Mouse (Mus musculus) MEL (cell line): ENCODE data around the gene Tnni1. TPM values are rescaled to one million over a fixed set of nuclear protein-coding genes. Genes with fewer than 3 reads are reported as not detected.

ENCODE experiments used
- DNase-seq: peaks from one replicate; pipeline ENCODE4 v3.0.0; 2011; ENCODE audit warnings: low read depth, low spot score
- H3K27ac ChIP-seq: 2 replicates; pipeline ENCODE4 v1.5.1; 2012; ENCODE audit warnings: low read depth, mild to moderate bottlenecking, control low read depth, low read length, moderate library complexity; ENCODE audit not compliant: control insufficient read depth
- H3K27me3 ChIP-seq, 2 experiments: fragments of 150-350 bp in 1 of 2; sonication (generic) in 1 of 2; 2 replicates each; pipeline ENCODE4 v1.6.1; 2012; ENCODE audit warnings: low read length in 2 of 2, mild to moderate bottlenecking in 2 of 2, improper control_type of control experiment in 1 of 2, moderate library complexity in 1 of 2; ENCODE audit not compliant: insufficient read depth in 2 of 2, control insufficient read depth in 1 of 2
- H3K36me3 ChIP-seq, 2 experiments: 2 replicates each; pipeline ENCODE4 v1.6.1; 2012 to 2014; ENCODE audit warnings: low read length in 2 of 2, improper control_type of control experiment in 1 of 2, inconsistent platforms in 1 of 2, mild to moderate bottlenecking in 1 of 2; ENCODE audit not compliant: insufficient read depth in 2 of 2, control insufficient read depth in 1 of 2
- H3K4me1 ChIP-seq, 2 experiments: fragments of 150-350 bp in 1 of 2; sonication (generic) in 1 of 2; 2 replicates each; pipeline ENCODE4 v1.6.1; 2012; ENCODE audit warnings: low read length in 2 of 2, improper control_type of control experiment in 1 of 2, mild to moderate bottlenecking in 1 of 2; ENCODE audit not compliant: insufficient read depth in 2 of 2, control insufficient read depth in 1 of 2
- H3K4me3 ChIP-seq, 2 experiments: fragments of 150-350 bp in 1 of 2; sonication (generic) in 1 of 2; 2 replicates each; pipeline ENCODE4 v1.5.1; 2012; ENCODE audit warnings: low read depth in 2 of 2, low read length in 2 of 2, mild to moderate bottlenecking in 2 of 2, moderate library complexity in 2 of 2, control low read depth in 1 of 2, improper control_type of control experiment in 1 of 2; ENCODE audit not compliant: control insufficient read depth in 1 of 2, insufficient read depth in 1 of 2
- H3K79me2 ChIP-seq: 2 replicates; pipeline ENCODE4 v1.6.1; 2012; ENCODE audit warnings: mild to moderate bottlenecking, low read length, moderate library complexity; ENCODE audit not compliant: control insufficient read depth, poor library complexity, insufficient read depth
- H3K9ac ChIP-seq: 2 replicates; pipeline ENCODE4 v1.6.1; 2012; ENCODE audit warnings: low read depth, mild to moderate bottlenecking, control low read depth, low read length, moderate library complexity; ENCODE audit not compliant: control insufficient read depth, poor library complexity, severe bottlenecking
- H3K9me3 ChIP-seq: fragments of 150-350 bp; sonication (generic); replicated peaks from 2 replicates; pipeline ENCODE4 v1.6.1; 2012; ENCODE audit warnings: mild to moderate bottlenecking, low read length, improper control_type of control experiment, moderate library complexity; ENCODE audit not compliant: insufficient read depth
- BHLHE40 ChIP-seq: IDR thresholded peaks from 2 replicates; pipeline ENCODE4 v1.6.1; 2012; ENCODE audit warnings: low read depth, mild to moderate bottlenecking, inconsistent platforms, low read length, improper control_type of control experiment, borderline replicate concordance
- CHD1 ChIP-seq: IDR thresholded peaks from 2 replicates; pipeline ENCODE4 v1.6.1; 2012; ENCODE audit warnings: low read depth, mild to moderate bottlenecking, inconsistent platforms, low read length, improper control_type of control experiment
- CTCF ChIP-seq, 3 experiments: IDR thresholded peaks in 2 of 3; conservative IDR thresholded peaks in 1 of 3; 2 replicates each; pipeline ENCODE4 v1.5.1; 2011 to 2012; ENCODE audit warnings: low read length in 3 of 3, low read depth in 2 of 3, mild to moderate bottlenecking in 2 of 3, improper control_type of control experiment in 1 of 3, inconsistent platforms in 1 of 3, mixed read lengths in 1 of 3, moderate library complexity in 1 of 3; ENCODE audit not compliant: control insufficient read depth in 1 of 3, insufficient read depth in 1 of 3, poor library complexity in 1 of 3, severe bottlenecking in 1 of 3
- EP300 ChIP-seq, 2 experiments: IDR thresholded peaks; 2 replicates each; pipeline ENCODE4 v1.6.1; 2011; ENCODE audit warnings: improper control_type of control experiment in 2 of 2, low read length in 2 of 2, low read depth in 1 of 2, mild to moderate bottlenecking in 1 of 2
- ETS1 ChIP-seq: IDR thresholded peaks from 2 replicates; pipeline ENCODE4 v1.6.1; 2012; ENCODE audit warnings: low read depth, mild to moderate bottlenecking, inconsistent platforms, low read length, improper control_type of control experiment, moderate library complexity
- GATA1 ChIP-seq: IDR thresholded peaks from 2 replicates; pipeline ENCODE4 v1.6.1; 2011; ENCODE audit warnings: low read depth, low read length, improper control_type of control experiment
- HCFC1 ChIP-seq: IDR thresholded peaks from 2 replicates; pipeline ENCODE4 v1.6.1; 2012; ENCODE audit warnings: low read depth, mild to moderate bottlenecking, inconsistent platforms, low read length, improper control_type of control experiment, moderate library complexity
- MAFK ChIP-seq: IDR thresholded peaks from 2 replicates; pipeline ENCODE4 v1.6.1; 2011; ENCODE audit warnings: low read depth, mild to moderate bottlenecking, low read length, improper control_type of control experiment, borderline replicate concordance
- MYB ChIP-seq: IDR thresholded peaks from 2 replicates; pipeline ENCODE4 v1.6.1; 2011; ENCODE audit warnings: mild to moderate bottlenecking, low read depth, low read length, improper control_type of control experiment
- NELFE ChIP-seq: IDR thresholded peaks from 2 replicates; pipeline ENCODE4 v1.6.1; 2011; ENCODE audit warnings: low read depth, low read length, improper control_type of control experiment
- POLR2A ChIP-seq, 2 experiments: IDR thresholded peaks; 2 replicates each; pipeline ENCODE4 v1.6.1; 2011 to 2012; ENCODE audit warnings: low read length in 2 of 2, mild to moderate bottlenecking in 2 of 2, control low read depth in 1 of 2, improper control_type of control experiment in 1 of 2, low read depth in 1 of 2, moderate library complexity in 1 of 2; ENCODE audit not compliant: control insufficient read depth in 1 of 2, insufficient read depth in 1 of 2, poor library complexity in 1 of 2
- POLR2AphosphoS5 ChIP-seq: IDR thresholded peaks from 2 replicates; pipeline ENCODE4 v1.6.1; 2012; ENCODE audit warnings: low read depth, borderline replicate concordance, mild to moderate bottlenecking, inconsistent platforms, low read length, moderate library complexity, mixed read lengths
- RCOR1 ChIP-seq: IDR thresholded peaks from 2 replicates; pipeline ENCODE4 v1.6.1; 2012; ENCODE audit warnings: low read depth, mild to moderate bottlenecking, inconsistent platforms, low read length, improper control_type of control experiment
- TAL1 ChIP-seq: IDR thresholded peaks from 2 replicates; pipeline ENCODE4 v1.6.1; 2012; ENCODE audit warnings: mild to moderate bottlenecking, inconsistent platforms, low read length, moderate library complexity, mixed read lengths
- TBP ChIP-seq: IDR thresholded peaks from 2 replicates; pipeline ENCODE4 v1.8.0; 2011; ENCODE audit warnings: low read depth, low read length, improper control_type of control experiment
- TCF12 ChIP-seq: IDR thresholded peaks from 2 replicates; pipeline ENCODE4 v1.6.1; 2014; ENCODE audit warnings: low read depth, mild to moderate bottlenecking, inconsistent platforms, low read length, improper control_type of control experiment, moderate library complexity
- ZC3H11A ChIP-seq: IDR thresholded peaks from 2 replicates; pipeline ENCODE4 v1.6.1; 2012; ENCODE audit warnings: low read depth, mild to moderate bottlenecking, inconsistent platforms, low read length, improper control_type of control experiment
- ZKSCAN1 ChIP-seq: IDR thresholded peaks from 2 replicates; pipeline ENCODE4 v1.6.1; 2012; ENCODE audit warnings: low read depth, mild to moderate bottlenecking, inconsistent platforms, low read length, improper control_type of control experiment, moderate library complexity
- ZMIZ1 ChIP-seq: IDR thresholded peaks from 2 replicates; pipeline ENCODE4 v1.6.1; 2012; ENCODE audit warnings: low read depth, mild to moderate bottlenecking, inconsistent platforms, low read length, improper control_type of control experiment, moderate library complexity
- ZNF384 ChIP-seq: IDR thresholded peaks from 2 replicates; pipeline ENCODE4 v1.6.1; 2012; ENCODE audit warnings: low read depth, mild to moderate bottlenecking, inconsistent platforms, low read length, improper control_type of control experiment
- polyA plus RNA-seq, 2 experiments: library from polyadenylated mRNA; stranded (reverse) in 1 of 2; unstranded in 1 of 2; fragments of >175 nt in 1 of 2; fragments of >200 nt in 1 of 2; gene quantifications; 2 replicates each; pipeline versions ENCODE4 v1.2.1 to v1.2.4; 2012; ENCODE audit warnings: low replicate concordance in 2 of 2, low read depth in 1 of 2; ENCODE audit not compliant: insufficient read length in 2 of 2, insufficient read depth in 1 of 2, missing spikeins in 1 of 2
- total RNA-seq: library from RNA; depleted of rRNA; stranded (reverse); fragments of 300-350 nt; gene quantifications from 2 replicates; pipeline ENCODE4 v1.2.3, GENCODE M21; 2012

The Tnni1 gene
- total and polyA plus RNA-seq, 3 experiments = 0.15 TPM; not detected in 2

DNA sequence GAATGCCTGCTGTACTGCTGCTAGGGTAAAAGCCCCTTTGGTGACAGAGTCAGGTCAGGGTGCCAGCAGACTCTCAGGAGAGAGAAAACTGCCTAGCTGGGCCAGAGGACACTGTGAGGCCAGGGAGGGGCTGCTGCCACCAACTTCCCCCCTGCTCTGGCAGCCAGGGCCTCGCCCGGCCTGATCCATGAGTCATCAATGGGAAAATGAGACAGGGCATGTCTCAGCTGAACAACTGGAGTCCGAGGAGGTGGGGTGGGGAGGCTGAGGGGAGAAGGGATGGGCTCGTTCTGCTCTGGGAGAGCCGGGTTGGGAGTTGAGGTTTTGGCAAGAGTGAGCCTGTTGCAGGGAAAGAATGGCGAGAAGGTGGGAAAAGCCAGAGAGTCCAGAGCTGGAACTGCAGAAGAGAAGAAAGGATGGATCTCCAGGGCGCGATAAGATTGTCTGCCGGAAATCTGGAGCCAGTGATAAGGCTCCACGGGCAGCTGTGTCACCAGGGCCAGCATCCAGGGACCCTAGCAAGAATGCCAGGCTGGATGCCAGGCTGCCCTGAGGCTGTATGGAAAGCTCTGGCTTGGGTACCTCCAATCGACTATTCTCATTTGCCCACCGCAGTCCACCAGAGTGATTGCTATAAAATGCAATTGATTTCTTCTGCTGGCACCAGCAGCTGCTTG, 8.2 kb upstream of the Tnni1 start:
- peak; percentile 49 for DNase-seq
- peaks cover 8% of the 10 kb centered on the region for H3K79me2 ChIP-seq
- H3K9me3 ChIP-seq = no peaks in the 10 kb centered on the region
- H3K4me1 ChIP-seq = peaks cover 5 to 23% of the 10 kb centered on the region in 2 experiments
- TF ChIP-seq CHD1 (no peak), NELFE (no peak), ETS1 (peak; percentile 66), RCOR1 (peak; percentile 62; the same call in 1 of the 2 replicates), TBP (0 out of 2 replicates have a peak, but pooled peaks have one; percentile 13), EP300 (IDR thresholded peaks at IDR 0.05; ENCODE audit: low read depth in 1 of 2, low read length in 2 of 2) (peak; percentile 65 to 69), GATA1 (peak; percentile 86), POLR2A (IDR thresholded peaks at IDR 0.05; ENCODE audit: control insufficient read depth in 1 of 2, insufficient read depth in 1 of 2, low read depth in 1 of 2, low read length in 2 of 2, poor library complexity in 1 of 2) (no peak), ZMIZ1 (no peak), ZKSCAN1 (no peak), HCFC1 (no peak), MAFK (no peak), TCF12 (peak; percentile 88), TAL1 (peak; percentile 76)
- no peak overlapping the region for H3K4me3 ChIP-seq
- H3K27me3 ChIP-seq = no peaks in the 10 kb centered on the region; a peak in 1 of 4 replicates
- H3K36me3 ChIP-seq = peaks cover 0 to 15% of the 10 kb centered on the region in 2 experiments; a peak in 2 of 4 replicates
- H3K27ac ChIP-seq = no peak overlapping the region
- H3K9ac ChIP-seq = no peak overlapping the region

DNA sequence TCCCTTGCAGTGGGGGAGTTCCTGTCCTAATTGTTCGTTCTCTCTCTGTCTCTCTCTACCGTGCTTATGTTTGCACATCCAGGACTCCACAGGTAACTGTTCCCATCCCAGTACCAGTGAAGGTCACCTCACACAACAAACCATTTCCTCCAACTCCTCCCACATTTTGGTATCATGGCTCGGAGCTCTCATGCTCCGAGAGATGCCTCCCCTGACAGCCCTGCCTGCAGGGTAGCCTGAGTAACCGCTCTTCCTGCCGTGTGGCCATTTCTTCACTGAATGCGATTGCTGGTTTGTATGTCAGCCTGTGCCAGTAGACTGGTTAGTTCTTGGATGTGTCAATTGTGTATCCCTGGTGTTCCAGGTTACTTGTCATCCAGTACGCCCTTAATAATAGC, 7.7 kb upstream of the Tnni1 start:
- no peak overlapping the region for H3K9ac ChIP-seq
- TF ChIP-seq NELFE (no peak), HCFC1 (no peak), MAFK (no peak), ETS1 (no peak), CHD1 (no peak), POLR2AphosphoS5 (no peak), CTCF (IDR thresholded peaks at IDR 0.05 in 2 of 3, conservative IDR thresholded peaks at IDR 0.05 in 1 of 3; ENCODE audit: control insufficient read depth in 1 of 3, insufficient read depth in 1 of 3, low read depth in 2 of 3, low read length in 3 of 3, poor library complexity in 1 of 3, severe bottlenecking in 1 of 3) (no peak), POLR2A (IDR thresholded peaks at IDR 0.05; ENCODE audit: control insufficient read depth in 1 of 2, insufficient read depth in 1 of 2, low read depth in 1 of 2, low read length in 2 of 2, poor library complexity in 1 of 2) (no peak), BHLHE40 (no peak), TBP (no peak), ZNF384 (no peak), TCF12 (no peak), MYB (no peak), ZC3H11A (no peak)
- no peaks in the 10 kb centered on the region; a peak in 1 of 4 replicates for H3K27me3 ChIP-seq

More for the DNA sequence above, 7.7 kb upstream of the Tnni1 start:
- peaks cover 0 to 15% of the 10 kb centered on the region in 2 experiments; a peak in 2 of 4 replicates for H3K36me3 ChIP-seq
- H3K4me1 ChIP-seq = peaks cover 5 to 23% of the 10 kb centered on the region in 2 experiments
- H3K79me2 ChIP-seq = peaks cover 4% of the 10 kb centered on the region
- H3K4me3 ChIP-seq = no peak overlapping the region
- no peak for DNase-seq
- H3K9me3 ChIP-seq = no peaks in the 10 kb centered on the region
- H3K27ac ChIP-seq = no peak overlapping the region
